Comparison of ENCODE assay signal across 13 mouse cellular contexts in the genomic region with DNA sequence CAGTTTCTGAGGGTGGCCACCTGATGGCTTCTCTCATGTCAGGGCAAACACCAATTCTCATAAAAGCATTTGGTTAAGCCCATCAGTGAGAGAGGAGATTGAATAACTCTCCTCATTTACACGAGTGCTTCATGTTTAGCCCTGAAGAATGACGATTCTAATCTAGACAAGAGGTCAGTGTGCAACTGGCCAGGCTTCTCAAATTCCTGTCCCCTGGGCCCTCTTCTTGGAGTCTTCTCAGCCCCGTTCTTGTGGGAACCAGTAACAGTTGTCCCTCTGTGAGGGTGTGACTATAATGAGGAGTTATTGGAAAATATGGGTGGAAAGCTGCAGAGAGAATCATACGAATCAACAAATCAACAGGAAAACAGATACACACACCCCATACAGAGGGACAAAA.
DNase-seq lines count a peak whose midpoint lies in the region; ATAC-seq and TF ChIP-seq lines count a peak whose summit lies in the region.
"Had no signal": no experiment of that assay in that cellular context is flagged by ENCODE, and none has a peak within 500 bp of the region (broad histone marks: within the 10 kb centered on the region; RNA-seq: fewer than 3 reads in every experiment).

No protein-coding gene starts in this region.

- DNase-seq in heart, adult 11 months = peak; percentile 96
- no peak for DNase-seq in heart, embryonic 10.5 days (ENCODE audit: low spot score)
- DNase-seq in kidney, postnatal 10 days = peak; percentile 38
- DNase-seq in gastrocnemius, adult 2 months = peak; percentile 75
- DNase-seq in skeletal muscle tissue, adult 2 months (ENCODE audit: low read depth, low spot score) = peak; percentile 53
- DNase-seq in embryo, embryonic 10.5 days (ENCODE audit: low spot score) = no peak
- DNase-seq: liver, postnatal 0 days; lung, postnatal 14 days; right cerebral cortex, adult 18-20 months had no signal

- no peaks in the 10 kb centered on the region for H3K9me3 ChIP-seq in heart, embryonic 10.5 days
- H3K9me3 ChIP-seq in kidney, embryonic 16.5 days (ENCODE audit: low read length) = no peaks in the 10 kb centered on the region
- H3K9me3 ChIP-seq: midbrain, embryonic 13.5 days; neural tube, embryonic 13.5 days had no signal

- no peak overlapping the region for H3K4me3 ChIP-seq in heart, embryonic 10.5 days
- no peak overlapping the region for H3K4me3 ChIP-seq in kidney, embryonic 16.5 days (ENCODE audit: low read length)
- H3K4me3 ChIP-seq in gastrocnemius, adult 2 months = no peak overlapping the region
- H3K4me3 ChIP-seq: midbrain, embryonic 13.5 days; neural tube, embryonic 13.5 days had no signal

- H3K27ac ChIP-seq in heart, embryonic 10.5 days = no peak overlapping the region
- H3K27ac ChIP-seq in kidney, embryonic 16.5 days (ENCODE audit: low read length) = no peak overlapping the region
- peak overlapping the region; percentile 38 for H3K27ac ChIP-seq in gastrocnemius, adult 2 months
- H3K27ac ChIP-seq: midbrain, embryonic 13.5 days; neural tube, embryonic 13.5 days had no signal

- no peak overlapping the region for H3K4me2 ChIP-seq in kidney, embryonic 16.5 days (replicated peaks; ENCODE audit: low read depth, low read length)
- H3K4me2 ChIP-seq: midbrain, embryonic 13.5 days; neural tube, embryonic 13.5 days had no signal

- TF ChIP-seq CTCF in gastrocnemius, adult 2 months (IDR thresholded peaks at IDR 0.05) = no peak

- H3K27me3 ChIP-seq in heart, embryonic 10.5 days (ENCODE audit: insufficient read depth, poor library complexity, severe bottlenecking) = no peaks in the 10 kb centered on the region
- H3K27me3 ChIP-seq in kidney, embryonic 16.5 days (ENCODE audit: insufficient read depth, low read length) = no peaks in the 10 kb centered on the region
- H3K27me3 ChIP-seq: midbrain, embryonic 13.5 days; neural tube, embryonic 13.5 days had no signal

- 73% methylated on average over 4 of the region's 4 CpGs for WGBS in heart, embryonic 10.5 days
- WGBS in kidney, embryonic 16.5 days = 38% methylated on average over 4 of the region's 4 CpGs

- H3K36me3 ChIP-seq in heart, embryonic 10.5 days = no peaks in the 10 kb centered on the region
- H3K36me3 ChIP-seq in kidney, embryonic 16.5 days (ENCODE audit: insufficient read depth, low read length) = no peaks in the 10 kb centered on the region
- H3K36me3 ChIP-seq: midbrain, embryonic 13.5 days; neural tube, embryonic 13.5 days had no signal

- ATAC-seq in kidney, embryonic 16.5 days (ENCODE audit: low FRiP score, low TSS enrichment) = no peak
- ATAC-seq: forebrain, embryonic 14.5 days; liver, postnatal 0 days; midbrain, embryonic 13.5 days had no signal

- intact Hi-C loops in gastrocnemius, adult 2 months (cut with DNase I) = no loop called here

- no peaks in the 10 kb centered on the region for H3K4me1 ChIP-seq in heart, embryonic 10.5 days
- no peaks in the 10 kb centered on the region; the same call in 1 of the 2 replicates for H3K4me1 ChIP-seq in kidney, embryonic 16.5 days (ENCODE audit: insufficient read depth, low read length)

- no peak overlapping the region for H3K9ac ChIP-seq in kidney, embryonic 16.5 days (replicated peaks; ENCODE audit: low read length)
- H3K9ac ChIP-seq: liver, postnatal 0 days; midbrain, embryonic 13.5 days; neural tube, embryonic 13.5 days had no signal

Comparison
In these comparisons a context has a peak if more than half of its experiments do, and no peak if none do; other contexts are left out.
1. DNase-seq: peak in heart, adult 11 months (single experiment), kidney, postnatal 10 days (single experiment), gastrocnemius, adult 2 months (single experiment) and skeletal muscle tissue, adult 2 months (single experiment); none in heart, embryonic 10.5 days (single experiment) and embryo, embryonic 10.5 days (single experiment).